Mouse (Mus musculus): ENCODE measurements at regions not wholly inside any gene's neighbourhood (a gene's known extent, or its start where the extent isn't known, plus 50 kb on each side); places are given as distances from the start of the nearest gene placed in this dataset.

- TF ChIP-seq POLR2A (IDR thresholded peaks at IDR 0.05; ENCODE audit: borderline replicate concordance, low read depth, low read length) (no peak), CTCF (IDR thresholded peaks at IDR 0.05; ENCODE audit: low read depth, low read length) (no peak)
Observed at GRCm38 (mm10) chr17:81291829-81292228, 149.7 kb upstream of the Gm11096 start.

Data from bone marrow macrophage, adult 2 months (primary cell).